Mouse (Mus musculus) cerebellum, postnatal 25 days (tissue): ENCODE results near the gene Apbb1ip.

Experiments used
- DNase-seq, 2 experiments: peaks; one replicate each; pipeline ENCODE4 v3.0.0; 2021; ENCODE audit warnings: mixed read lengths in 2 of 2

Gene Apbb1ip

GRCm38 (mm10) chr2:22776568-22777230 lies 2.8 kb downstream of the Apbb1ip start:
- no peak for DNase-seq

DNA sequence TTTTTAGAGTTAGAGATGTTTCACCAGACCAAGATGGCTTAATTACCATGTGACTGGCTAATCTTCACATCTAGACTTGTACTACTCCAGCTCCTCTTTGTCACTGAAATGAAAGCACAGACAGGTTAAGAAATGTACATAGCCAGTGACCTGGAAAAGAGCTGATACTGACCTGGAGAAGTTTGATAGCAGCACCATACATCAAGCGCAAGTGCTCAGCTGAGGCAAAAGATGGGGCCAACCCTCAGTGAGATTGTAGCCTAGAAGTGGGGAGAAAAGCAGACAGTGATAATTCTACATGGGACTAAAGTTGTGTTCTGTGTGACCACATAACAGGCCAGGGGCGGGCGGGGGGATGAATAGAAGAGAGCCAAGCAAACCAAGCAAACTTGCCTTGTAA lies 3.9 kb downstream of the Apbb1ip start:
- no peak for DNase-seq

DNA sequence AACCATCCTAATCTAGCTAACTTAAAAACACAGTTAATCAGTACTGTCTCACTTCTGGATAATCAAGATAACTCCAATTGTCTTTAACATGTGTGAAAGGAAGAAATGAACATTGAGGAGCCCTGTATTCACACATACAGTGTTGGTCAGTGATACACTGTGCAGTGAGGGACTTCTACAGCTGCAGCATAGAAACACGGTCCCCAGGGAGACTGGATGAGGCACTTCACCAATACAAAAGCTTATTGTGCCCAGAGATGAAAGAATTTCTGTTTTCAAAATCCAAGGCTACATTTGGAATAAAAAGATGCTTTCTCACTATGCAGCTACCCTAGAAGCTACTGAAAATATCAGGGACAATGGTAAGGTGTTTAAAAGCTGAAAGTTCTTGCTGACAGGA lies 7.0 kb downstream of the Apbb1ip start:
- no peak for DNase-seq

GRCm38 (mm10) chr2:22781387-22782009 lies 7.6 kb downstream of the Apbb1ip start:
- no peak for DNase-seq

GRCm38 (mm10) chr2:22782057-22782456 lies 8.2 kb downstream of the Apbb1ip start:
- DNase-seq, result no peak

- no peak for DNase-seq
These were observed 9.3 kb downstream of the Apbb1ip start for GRCm38 (mm10) chr2:22783137-22783638.

DNA sequence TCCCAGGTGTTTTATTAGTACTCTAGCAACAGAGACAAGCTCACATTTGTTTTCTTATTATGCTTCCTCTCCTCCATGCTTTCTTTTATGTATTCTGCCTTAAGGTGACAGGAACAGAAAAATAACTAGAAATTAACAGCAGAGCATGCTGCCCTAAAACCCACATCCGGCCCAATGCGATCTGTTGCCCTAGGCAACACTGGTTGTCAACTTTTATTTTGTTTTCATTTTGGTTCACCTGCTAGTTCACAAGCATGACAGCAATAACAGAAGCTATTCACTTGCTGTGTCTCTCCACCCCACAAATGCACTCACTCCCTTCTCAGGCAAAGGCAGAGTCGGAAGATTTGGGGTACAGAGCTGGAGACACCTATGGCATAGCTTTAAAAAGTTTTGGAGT lies 10.3 kb downstream of the Apbb1ip start:
- no peak for DNase-seq

DNA sequence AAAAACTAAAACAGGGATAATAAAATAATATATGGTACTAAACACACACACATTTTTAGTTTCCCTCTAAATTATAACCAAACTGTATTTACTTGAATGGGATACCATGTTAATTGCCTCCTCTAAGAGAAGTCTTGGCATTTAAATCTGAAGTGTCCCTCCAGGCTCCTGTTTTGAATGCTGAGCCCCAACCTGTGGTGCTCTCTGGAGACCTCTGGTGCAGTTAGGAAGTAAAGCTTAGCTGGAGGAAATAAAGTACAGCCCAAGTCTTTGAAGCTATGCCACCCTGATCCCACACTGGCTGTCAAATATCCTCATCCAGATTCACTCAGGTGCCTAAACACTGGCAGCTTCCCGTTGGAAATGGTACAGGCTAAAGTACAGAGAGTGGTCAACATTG lies 10.9 kb downstream of the Apbb1ip start:
- DNase-seq, result no peak

DNA sequence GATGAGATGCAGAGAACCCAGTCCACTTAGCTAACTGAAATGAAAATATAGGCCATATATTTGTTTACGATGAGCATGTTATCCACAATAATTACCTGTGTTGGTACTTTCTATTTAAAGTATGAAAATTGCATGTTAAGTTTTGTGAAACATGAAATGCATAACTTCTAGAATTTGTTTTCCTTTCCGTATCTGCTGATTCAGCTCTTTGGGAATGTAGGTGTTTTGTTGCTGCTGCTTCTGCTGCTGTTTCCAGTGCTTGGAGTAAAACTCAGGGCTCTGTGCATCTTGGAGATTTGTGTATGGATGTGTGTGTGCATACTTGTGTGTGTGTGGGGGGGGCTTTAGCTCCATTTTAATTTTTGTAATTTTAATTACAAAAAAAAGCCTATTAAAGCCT lies 14.8 kb downstream of the Apbb1ip start:
- DNase-seq, result no peak

GRCm38 (mm10) chr2:22789576-22789975 lies 15.7 kb downstream of the Apbb1ip start:
- no peak for DNase-seq

DNA sequence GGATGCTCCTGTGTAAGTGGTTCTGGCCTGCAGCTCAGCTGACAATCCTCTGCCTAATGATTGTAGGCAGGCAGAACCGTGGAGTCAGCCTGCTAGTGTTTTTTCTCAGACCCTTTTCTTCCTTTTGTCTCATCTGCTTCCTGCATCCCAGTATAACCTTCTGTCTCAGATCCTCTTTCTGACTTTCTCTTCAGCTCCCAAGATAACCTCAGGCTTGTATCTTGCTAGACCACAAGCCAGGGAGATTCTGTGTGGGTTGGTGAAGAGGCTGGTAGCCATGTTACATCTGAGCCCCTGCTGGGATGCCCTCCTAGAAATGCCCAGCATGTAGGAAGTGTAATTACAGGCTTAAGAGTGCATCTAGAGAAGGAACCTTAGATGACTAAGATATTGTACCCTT lies 16.5 kb downstream of the Apbb1ip start:
- DNase-seq, result no peak

- no peak for DNase-seq
These were observed 21.2 kb downstream of the Apbb1ip start for GRCm38 (mm10) chr2:22795087-22795486.

DNA sequence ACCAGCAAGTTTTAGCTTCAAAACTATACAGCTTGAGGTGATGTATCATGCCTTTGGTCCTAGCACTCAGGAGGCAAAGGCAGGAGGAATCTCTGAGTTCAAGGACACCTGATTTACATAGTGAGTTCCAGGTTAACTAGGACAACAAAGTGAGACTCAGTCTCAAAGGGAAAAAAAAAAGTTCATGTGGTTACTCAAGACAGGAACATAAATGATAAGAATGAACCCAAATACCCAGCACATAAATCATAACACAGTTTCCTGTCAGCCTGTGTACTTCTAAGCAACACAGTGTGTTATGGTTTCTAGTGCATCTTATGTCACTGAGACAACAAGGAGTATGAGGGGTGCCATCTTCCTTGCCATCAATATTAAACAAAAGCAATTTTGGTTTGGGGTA lies 22.6 kb downstream of the Apbb1ip start:
- DNase-seq, result no peak

DNA sequence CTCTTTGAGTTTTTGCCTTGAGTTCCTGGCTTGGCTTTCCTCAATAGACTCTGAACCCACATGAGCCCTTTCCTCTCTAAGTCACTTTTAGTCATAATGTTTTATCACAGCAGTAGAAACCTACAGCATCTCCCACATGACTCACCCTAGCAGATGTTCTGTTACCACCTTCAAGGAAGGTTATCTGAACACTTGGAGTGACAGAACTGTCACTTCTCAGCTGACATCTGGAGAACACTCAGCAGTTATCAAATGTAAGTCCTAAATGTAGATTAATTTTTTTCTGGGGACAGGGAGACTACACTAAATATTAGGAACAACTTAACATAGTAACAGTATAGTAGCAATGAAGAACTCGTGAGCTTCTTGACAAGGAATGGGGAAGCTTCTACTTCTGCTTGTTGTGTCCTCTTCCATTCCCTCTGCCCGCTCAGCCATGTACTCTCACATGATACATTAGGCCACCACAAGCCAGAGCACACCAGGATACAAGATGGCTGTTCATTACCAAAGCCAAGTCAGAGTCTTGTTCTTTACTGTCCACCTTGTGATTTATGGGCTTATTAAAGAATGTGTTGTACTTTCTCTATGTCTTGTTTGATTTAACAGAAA lies 25.6 kb downstream of the Apbb1ip start:
- no peak for DNase-seq

- no peak for DNase-seq
These were observed 31.7 kb downstream of the Apbb1ip start for GRCm38 (mm10) chr2:22805589-22805988.

DNA sequence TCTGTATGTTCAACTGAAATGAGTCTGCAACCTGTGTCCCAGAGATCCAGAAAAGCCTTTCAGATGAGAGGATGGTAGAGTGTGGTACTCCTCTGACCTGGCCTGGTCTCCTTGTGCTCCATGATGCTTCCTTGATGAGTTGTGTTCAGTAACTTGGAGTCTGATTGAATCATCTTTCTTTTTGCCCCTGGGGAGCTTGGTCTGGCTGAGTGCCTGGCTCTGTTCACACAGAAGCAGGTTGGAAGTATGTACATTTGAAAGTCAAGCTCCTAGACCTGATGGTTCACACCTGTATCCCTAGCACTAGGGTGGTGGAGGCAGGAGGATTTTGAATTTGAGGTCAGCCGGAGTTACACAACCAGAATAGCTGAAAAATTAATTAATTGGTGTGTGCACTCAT lies 32.7 kb downstream of the Apbb1ip start:
- no peak for DNase-seq

DNA sequence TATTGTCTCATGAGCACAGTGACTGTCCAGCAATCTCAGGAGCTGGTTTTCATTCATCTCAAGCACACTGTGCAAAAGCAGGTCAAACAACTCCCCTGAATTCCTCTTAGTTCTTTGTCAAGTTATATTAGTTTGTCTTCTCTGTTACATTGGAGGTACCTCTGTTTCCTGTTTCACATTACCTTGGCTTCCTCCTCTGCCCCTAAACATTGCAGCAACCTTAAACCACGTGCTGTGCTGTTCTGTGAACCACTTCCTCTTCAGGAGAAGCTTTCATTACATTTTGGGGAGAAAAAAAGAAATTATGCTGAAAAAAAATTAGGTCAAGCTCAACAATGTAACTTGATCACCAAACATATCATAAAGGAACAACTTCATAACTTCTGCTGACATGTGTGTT lies 33.4 kb downstream of the Apbb1ip start:
- no peak for DNase-seq

GRCm38 (mm10) chr2:22810851-22811250 lies 37.0 kb downstream of the Apbb1ip start:
- no peak for DNase-seq

DNA sequence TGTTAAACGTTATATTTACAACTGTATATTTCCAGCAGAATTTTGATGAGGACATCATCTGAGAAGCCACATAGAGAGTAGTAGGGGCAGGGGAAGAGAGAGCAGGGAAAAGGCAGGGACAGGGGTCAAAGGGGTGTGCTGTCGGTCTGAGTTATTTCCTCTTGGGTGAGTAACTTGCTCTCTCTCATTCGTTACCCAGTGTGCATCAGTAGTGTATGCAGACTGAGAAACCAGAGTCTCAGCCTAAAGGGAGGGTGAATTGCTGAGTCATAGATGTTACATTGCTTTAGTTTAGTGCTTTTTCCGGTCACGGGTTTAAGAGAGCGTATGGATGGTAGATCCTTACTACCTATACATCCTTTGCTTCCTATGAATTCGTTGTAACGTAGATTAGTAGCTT lies 37.6 kb downstream of the Apbb1ip start:
- DNase-seq, result no peak

DNA sequence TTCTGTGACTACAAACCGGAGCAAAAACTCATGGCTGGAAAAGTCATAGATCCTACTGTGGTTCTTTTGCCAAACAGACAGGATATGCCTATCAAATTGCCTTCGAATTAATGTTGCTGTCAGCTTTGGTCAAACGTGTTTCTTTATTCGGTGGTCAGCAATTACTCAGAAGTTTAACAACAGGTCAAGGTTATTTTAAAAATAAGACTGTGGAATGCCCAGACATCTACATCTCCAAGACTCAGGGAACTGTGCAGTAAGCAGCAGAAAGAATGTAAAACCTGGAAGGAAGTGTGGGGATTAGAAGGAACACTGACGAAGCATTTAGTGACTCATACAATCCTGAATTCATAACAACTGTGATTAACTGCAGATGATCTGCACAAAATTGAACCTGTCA lies 40.0 kb downstream of the Apbb1ip start:
- DNase-seq, result no peak

GRCm38 (mm10) chr2:22815674-22816073 lies 41.8 kb downstream of the Apbb1ip start:
- DNase-seq, result no peak

- no peak for DNase-seq
These were observed 42.3 kb downstream of the Apbb1ip start for GRCm38 (mm10) chr2:22816231-22816630.

- DNase-seq, result no peak
These were observed 48.4 kb downstream of the Apbb1ip start for GRCm38 (mm10) chr2:22822293-22822692.

DNA sequence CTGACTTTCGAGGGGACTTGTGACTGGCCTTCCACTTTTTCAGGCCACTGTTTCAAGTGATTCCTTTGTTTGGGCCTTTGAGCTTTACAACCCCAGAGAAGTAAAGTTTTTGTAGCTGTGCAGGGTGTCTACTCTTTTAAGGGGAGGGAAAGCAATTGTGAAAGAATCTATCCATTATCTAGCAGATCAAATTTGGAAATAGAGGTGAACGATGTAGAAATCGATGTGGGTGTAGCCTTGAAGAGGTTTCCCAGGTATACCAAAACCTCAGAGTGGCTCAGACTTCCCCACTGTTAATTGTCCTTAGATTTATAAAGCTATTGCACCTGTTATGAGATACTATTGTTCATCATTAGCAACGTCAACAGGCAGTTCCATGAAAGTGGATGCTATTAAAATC lies 71.6 kb downstream of the Apbb1ip start:
- no peak for DNase-seq
